13 mouse cellular contexts compared by ENCODE assay signal in genomic region chr4:137749680-137750079, GRCm38 (mm10).
"Had no signal": no experiment of that assay in that cellular context is flagged by ENCODE, and none has a peak within 500 bp of the region (broad histone marks: within the 10 kb centered on the region; RNA-seq: fewer than 3 reads in every experiment).

No protein-coding gene starts in this region.

- H3K9ac ChIP-seq: intestine, embryonic 15.5 days; limb, embryonic 13.5 days; midbrain, embryonic 15.5 days had no signal

- H3K9me3 ChIP-seq: intestine, embryonic 15.5 days; limb, embryonic 13.5 days; midbrain, embryonic 10.5 days; midbrain, embryonic 15.5 days had no signal

- H3K4me3 ChIP-seq: intestine, embryonic 15.5 days; layer of hippocampus, adult 2 months; limb, embryonic 13.5 days; midbrain, embryonic 10.5 days; midbrain, embryonic 15.5 days had no signal

- H3K36me3 ChIP-seq: intestine, embryonic 15.5 days; limb, embryonic 13.5 days; midbrain, embryonic 15.5 days had no signal

- H3K27ac ChIP-seq: intestine, embryonic 15.5 days; layer of hippocampus, adult 2 months; limb, embryonic 13.5 days; midbrain, embryonic 15.5 days; stomach, postnatal 0 days had no signal

- H3K27me3 ChIP-seq: intestine, embryonic 15.5 days; limb, embryonic 13.5 days; midbrain, embryonic 15.5 days had no signal

- ATAC-seq: intestine, embryonic 15.5 days; lung, postnatal 0 days; midbrain, embryonic 15.5 days had no signal

- H3K4me2 ChIP-seq: intestine, embryonic 15.5 days; limb, embryonic 13.5 days; midbrain, embryonic 15.5 days had no signal

- DNase-seq: kidney, adult 18-20 months; kidney, postnatal 10 days; kidney, postnatal 4 days; left cerebral cortex, postnatal 4 days; lung, adult 2 months; right cerebral cortex, postnatal 14 days had no signal
